Mouse (Mus musculus) forebrain, postnatal 0 days (tissue): ENCODE results near the gene Kcnj13. TPM values are rescaled to one million over a fixed set of nuclear protein-coding genes. Genes with fewer than 3 reads are reported as not detected.

Experiments used
- ATAC-seq: fragments of 200-750 bp; cut with Nextera tagmentation; 2 replicates; pipeline ENCODE4 v1.8.0; 2017; ENCODE audit warnings: mild to moderate bottlenecking, moderate library complexity
- DNase-seq: peaks from one replicate; pipeline ENCODE4 v3.0.0-alpha.2; 2015
- H3K27ac ChIP-seq: fragments of 300-500 bp; sonication (generic); 2 replicates; pipeline ENCODE4 v1.5.1; 2014; ENCODE audit warnings: low read depth, mild to moderate bottlenecking, antibody characterized with exemption, low read length, moderate library complexity, mixed read lengths
- H3K27me3 ChIP-seq: fragments of 300-500 bp; sonication (generic); 2 replicates; pipeline ENCODE4 v1.6.1; 2014; ENCODE audit warnings: mild to moderate bottlenecking, low read length, mixed read lengths; ENCODE audit not compliant: insufficient read depth
- H3K36me3 ChIP-seq: fragments of 300-500 bp; sonication (generic); 2 replicates; pipeline ENCODE4 v1.6.1; 2014; ENCODE audit warnings: mild to moderate bottlenecking, moderate library complexity; ENCODE audit not compliant: insufficient read depth
- H3K4me1 ChIP-seq: fragments of 300-500 bp; sonication (generic); 2 replicates; pipeline ENCODE4 v1.6.1; 2014; ENCODE audit warnings: antibody characterized with exemption; ENCODE audit not compliant: insufficient read depth
- H3K4me2 ChIP-seq: fragments of 300-500 bp; sonication (generic); 2 replicates; pipeline ENCODE4 v1.6.1; 2014; ENCODE audit warnings: low read depth, mild to moderate bottlenecking, moderate library complexity
- H3K4me3 ChIP-seq: fragments of 300-500 bp; sonication (generic); 2 replicates; pipeline ENCODE4 v1.5.1; 2014; ENCODE audit warnings: low read depth, low read length, mixed read lengths
- H3K9ac ChIP-seq: fragments of 300-500 bp; sonication (generic); 2 replicates; pipeline ENCODE4 v1.6.1; 2014; ENCODE audit warnings: mild to moderate bottlenecking
- H3K9me3 ChIP-seq: fragments of 300-500 bp; sonication (generic); 2 replicates; pipeline ENCODE4 v1.6.1; 2016; ENCODE audit warnings: low read length
- CTCF ChIP-seq: sonication (generic); IDR thresholded peaks from 2 replicates; pipeline ENCODE4 v1.5.1; 2016; ENCODE audit warnings: antibody characterized with exemption, control low read depth, low read depth
- WGBS: fragments of 180-500 bp; shearing (Covaris S2); extraction: QIAGEN DNeasy Blood & Tissue Kit; methylation state at CpG from one replicate; pipeline ENCODE4 v1.1.7; 2014; 5-methylcytosine and 5-hydroxymethylcytosine counted together
- polyA plus RNA-seq: library from polyadenylated mRNA; unstranded; fragments of >200 nt; fragmentation: Nextera tagmentation; extraction: Ambion mirVana; gene quantifications from 2 replicates; pipeline ENCODE4 v1.2.1, GENCODE M21; 2015
- total RNA-seq: library from RNA; depleted of rRNA; stranded (reverse); fragments of >200 nt; gene quantifications from 2 replicates; pipeline ENCODE4 v1.2.3, GENCODE M21; 2014; rRNA removed

Gene Kcnj13
- total and polyA plus RNA-seq, 2 experiments from 2014 or later = 1.9 to 17.5 TPM

GRCm38 (mm10) chr1:87360276-87360675, 34.3 kb downstream of the Kcnj13 start:
- WGBS = 74% methylated on average over 1 of the region's 1 CpGs
- Histone ChIP-seq H3K27me3 (no peaks in the 10 kb centered on the region), H3K4me3 (no peak overlapping the region), H3K27ac (no peak overlapping the region), H3K4me1 (no peaks in the 10 kb centered on the region), H3K36me3 (peaks cover 11% of the 10 kb centered on the region), H3K9me3 (no peaks in the 10 kb centered on the region), H3K9ac (no peak overlapping the region), H3K4me2 (no peak overlapping the region)
- no peak for TF ChIP-seq CTCF
- ATAC-seq (no peak), DNase-seq (no peak)

- H3K4me2 ChIP-seq = no peak overlapping the region
- H3K36me3 ChIP-seq = peaks cover 4% of the 10 kb centered on the region
- no peaks in the 10 kb centered on the region for H3K4me1 ChIP-seq
- no peak overlapping the region for H3K27ac ChIP-seq
- ATAC-seq (no peak), DNase-seq (no peak)
- no peak overlapping the region for H3K4me3 ChIP-seq
- WGBS = 93% methylated on average over 2 of the region's 2 CpGs
- no peaks in the 10 kb centered on the region for H3K27me3 ChIP-seq
- TF ChIP-seq CTCF = no peak
- no peaks in the 10 kb centered on the region for H3K9me3 ChIP-seq
- no peak overlapping the region for H3K9ac ChIP-seq
Measured at GRCm38 (mm10) chr1:87350576-87350975, 44.0 kb downstream of the Kcnj13 start.

Other genes starting within 250 kb of the Kcnj13 start
- 19.1 and 36.1 TPM in 2 replicates for gene Ecel1, start 238.2 kb downstream of the Kcnj13 start, total RNA-seq
- 17.8 and 28.5 TPM in 2 replicates for gene Ecel1, start 238.2 kb downstream of the Kcnj13 start, polyA plus RNA-seq
- 3.1 and 4.0 TPM in 2 replicates for gene Prss56, start 211.4 kb downstream of the Kcnj13 start, total RNA-seq
- 2.5 and 4.3 TPM in 2 replicates for gene Prss56, start 211.4 kb downstream of the Kcnj13 start, polyA plus RNA-seq
- not detected in 2 replicates for gene Chrnd, start 204.1 kb downstream of the Kcnj13 start, total RNA-seq
- not detected in 2 replicates for gene Chrnd, start 204.1 kb downstream of the Kcnj13 start, polyA plus RNA-seq
- gene Chrng, start 190.1 kb downstream of the Kcnj13 start, total RNA-seq = not detected in 2 replicates
- not detected in 2 replicates for gene Chrng, start 190.1 kb downstream of the Kcnj13 start, polyA plus RNA-seq
- 71.5 and 81.7 TPM in 2 replicates for gene Eif4e2, start 180.8 kb downstream of the Kcnj13 start, total RNA-seq
- 77.6 and 87.5 TPM in 2 replicates for gene Eif4e2, start 180.8 kb downstream of the Kcnj13 start, polyA plus RNA-seq
- gene Efhd1, start 130.4 kb downstream of the Kcnj13 start, total RNA-seq = 1.3 TPM in 2 replicates
- 1.9 and 2.2 TPM in 2 replicates for gene Efhd1, start 130.4 kb downstream of the Kcnj13 start, polyA plus RNA-seq
- gene Gigyf2, start 67.7 kb downstream of the Kcnj13 start, total RNA-seq = 69.0 and 73.4 TPM in 2 replicates
- gene Gigyf2, start 67.7 kb downstream of the Kcnj13 start, polyA plus RNA-seq = 31.9 and 44.3 TPM in 2 replicates
- gene Snorc, start 75.5 kb upstream of the Kcnj13 start, total RNA-seq = not detected in 2 replicates
- gene Snorc, start 75.5 kb upstream of the Kcnj13 start, polyA plus RNA-seq = 0.79 and 1.5 TPM in 2 replicates
- 0.38 and 1.4 TPM in 2 replicates for gene Neu2, start 115.2 kb upstream of the Kcnj13 start, total RNA-seq
- gene Neu2, start 115.2 kb upstream of the Kcnj13 start, polyA plus RNA-seq = 0.99 and 1.3 TPM in 2 replicates
- 67.2 and 85.0 TPM in 2 replicates for gene Ngef, start 179.1 kb upstream of the Kcnj13 start, total RNA-seq
- gene Ngef, start 179.1 kb upstream of the Kcnj13 start, polyA plus RNA-seq = 49.8 and 57.9 TPM in 2 replicates
- 4.5 and 25.4 TPM in 2 replicates for gene Inpp5d, start 225.6 kb upstream of the Kcnj13 start, total RNA-seq
- 2.7 and 3.0 TPM in 2 replicates for gene Inpp5d, start 225.6 kb upstream of the Kcnj13 start, polyA plus RNA-seq